Mouse (Mus musculus) bone marrow, adult 2 months (tissue): Measurements from ENCODE around the gene 4930402H24Rik.

Experiments used
- CTCF ChIP-seq: fragments of 200-500 bp; IDR thresholded peaks from 2 replicates; pipeline ENCODE4 v1.5.1; 2011; ENCODE audit warnings: low read length, control low read depth; ENCODE audit not compliant: control insufficient read depth, insufficient read depth
- POLR2A ChIP-seq: fragments of 200-500 bp; IDR thresholded peaks from 2 replicates; pipeline ENCODE4 v1.6.1; 2011; ENCODE audit warnings: low read depth, mild to moderate bottlenecking, control low read depth, low read length, borderline replicate concordance; ENCODE audit not compliant: control insufficient read depth

DNA sequence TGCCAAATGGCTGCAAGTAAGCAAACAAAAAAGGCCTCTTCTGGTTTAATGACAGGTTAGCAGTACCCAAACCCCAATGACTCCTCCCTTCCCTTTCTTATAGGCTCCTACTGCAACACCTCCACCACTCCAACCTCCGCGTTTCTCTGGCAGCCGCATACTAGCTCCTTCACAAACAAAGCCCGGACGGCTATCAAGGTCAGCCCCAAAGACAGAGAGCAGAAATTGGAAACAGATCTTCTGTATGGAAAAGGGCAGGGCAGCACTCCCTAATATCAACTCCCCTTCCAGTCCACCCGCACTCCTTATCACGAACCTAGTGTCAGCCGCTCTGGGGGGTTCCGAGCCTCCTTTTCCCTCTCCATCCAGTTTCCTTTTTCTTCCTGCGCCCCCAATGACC, 67.1 kb downstream of the 4930402H24Rik start:
- no peak for TF ChIP-seq CTCF
- TF ChIP-seq POLR2A: no peak
